Mouse (Mus musculus) ES-E14 (cell line): ENCODE results near the gene Tiam1. TPM values are rescaled to one million over a fixed set of nuclear protein-coding genes. Genes with fewer than 3 reads are reported as not detected.

Source experiments
- DNase-seq: peaks from one replicate; pipeline ENCODE4 v3.0.0-alpha.2; 2013; ENCODE audit warnings: low read depth, low spot score
- H3K27ac ChIP-seq: 2 replicates; pipeline ENCODE4 v1.5.1; 2012; ENCODE audit warnings: low read depth, mild to moderate bottlenecking, low read length, moderate library complexity, mixed read lengths; ENCODE audit not compliant: poor library complexity, insufficient read depth, severe bottlenecking
- H3K36me3 ChIP-seq: 2 replicates; pipeline ENCODE4 v1.6.1; 2012; ENCODE audit warnings: mild to moderate bottlenecking, low read length, moderate library complexity, mixed read lengths; ENCODE audit not compliant: control insufficient read depth, poor library complexity, insufficient read depth, severe bottlenecking
- H3K4me1 ChIP-seq, 2 experiments: fragments of 150-350 bp in 1 of 2; sonication (generic) in 1 of 2; 2 replicates each; pipeline ENCODE4 v1.6.1; 2012; ENCODE audit warnings: low read length in 2 of 2, mild to moderate bottlenecking in 1 of 2, mixed read lengths in 1 of 2; ENCODE audit not compliant: control insufficient read depth in 2 of 2, insufficient read depth in 2 of 2, poor library complexity in 1 of 2
- H3K4me3 ChIP-seq, 2 experiments: fragments of 150-350 bp in 1 of 2; sonication (generic) in 1 of 2; 2 replicates each; pipeline ENCODE4 v1.5.1; 2012; ENCODE audit warnings: low read length in 2 of 2, low read depth in 1 of 2, mild to moderate bottlenecking in 1 of 2, mixed read lengths in 1 of 2; ENCODE audit not compliant: insufficient read depth in 1 of 2, poor library complexity in 1 of 2, severe bottlenecking in 1 of 2
- H3K9ac ChIP-seq: 2 replicates; pipeline ENCODE4 v1.6.1; 2012; ENCODE audit warnings: low read depth, mild to moderate bottlenecking, low read length, mixed read lengths; ENCODE audit not compliant: poor library complexity, insufficient read depth, severe bottlenecking
- H3K9me3 ChIP-seq: fragments of 150-350 bp; sonication (generic); 2 replicates; pipeline ENCODE4 v1.6.1; 2012; ENCODE audit warnings: low read depth, mild to moderate bottlenecking, low read length; ENCODE audit not compliant: control insufficient read depth, insufficient read depth
- CHD2 ChIP-seq: IDR thresholded peaks from 2 replicates; pipeline ENCODE4 v1.6.1; 2014; ENCODE audit warnings: mild to moderate bottlenecking, low read depth, low read length, inconsistent platforms
- HCFC1 ChIP-seq: IDR thresholded peaks from 2 replicates; pipeline ENCODE4 v1.6.1; 2012; ENCODE audit warnings: low read length, inconsistent platforms, borderline replicate concordance; ENCODE audit not compliant: insufficient read depth
- MAFK ChIP-seq: IDR thresholded peaks from 2 replicates; pipeline ENCODE4 v1.6.1; 2014; ENCODE audit warnings: mild to moderate bottlenecking, low read depth, low read length, inconsistent platforms; ENCODE audit not compliant: insufficient read depth
- ZC3H11A ChIP-seq: IDR thresholded peaks from 2 replicates; pipeline ENCODE4 v1.6.1; 2012; ENCODE audit warnings: low read depth, mild to moderate bottlenecking, inconsistent platforms, low read length, borderline replicate concordance
- ZNF384 ChIP-seq: IDR thresholded peaks from 2 replicates; pipeline ENCODE4 v1.6.1; 2012; ENCODE audit warnings: low read depth, low read length, inconsistent platforms
- in situ Hi-C, 2 experiments: fragments of 600-800 bp; cut with MboI; formaldehyde crosslinking; loops; one replicate each; pipeline ENCODE4 v1.15.1; 2025; ENCODE audit warnings: low sequenced_read_pairs in 2 of 2, inconsistent platforms in 1 of 2; ENCODE audit not compliant: unreplicated experiment in 2 of 2
- total RNA-seq: library from RNA; depleted of rRNA; stranded (reverse); fragments of 300-350 nt; gene quantifications from 2 replicates; pipeline ENCODE4 v1.2.3, GENCODE M21; 2012

The Tiam1 gene
- total RNA-seq, 1 experiment, result 15.7 TPM

DNA sequence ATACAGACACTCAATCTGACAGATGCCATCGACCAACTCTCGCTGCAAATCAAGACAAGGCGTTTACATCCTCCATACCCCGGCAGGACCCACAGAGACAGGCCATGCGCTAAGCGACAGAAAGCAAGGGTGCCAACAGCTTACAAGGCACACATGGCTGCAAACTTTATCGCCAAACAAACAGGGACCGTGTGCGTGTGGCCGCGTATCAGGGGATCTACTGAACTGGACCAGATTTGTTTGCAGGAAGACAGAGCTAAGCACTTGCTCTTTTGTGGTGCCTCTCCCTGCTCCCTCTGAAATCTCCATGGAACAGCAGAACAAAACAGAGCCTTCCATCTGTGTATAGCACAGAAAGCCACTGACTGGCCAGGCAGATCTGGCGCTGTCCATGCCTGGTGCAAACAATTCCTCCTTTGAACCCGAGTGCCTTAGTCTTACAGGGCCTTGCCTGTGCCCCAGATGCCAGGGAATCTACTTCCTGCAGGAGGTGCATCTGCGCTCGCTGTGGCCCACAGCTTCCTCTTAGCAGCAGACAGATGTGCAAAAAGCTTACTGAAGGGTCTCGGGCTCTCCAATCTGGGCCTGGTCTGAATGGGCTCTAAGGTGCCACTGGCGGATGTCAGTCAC is 316.0 kb downstream of the Tiam1 start:
- Histone ChIP-seq H3K4me3 (no peak overlapping the region), H3K9ac (no peak overlapping the region), H3K9me3 (no peaks in the 10 kb centered on the region), H3K27ac (no peak overlapping the region), H3K36me3 (peaks cover 2% of the 10 kb centered on the region; the same call in 1 of the 2 replicates), H3K4me1 (no peaks in the 10 kb centered on the region)
- no peak for DNase-seq
- TF ChIP-seq ZNF384 (no peak), MAFK (no peak), ZC3H11A (no peak), HCFC1 (no peak), CHD2 (no peak)
- in situ Hi-C loops, result no loop called here

DNA sequence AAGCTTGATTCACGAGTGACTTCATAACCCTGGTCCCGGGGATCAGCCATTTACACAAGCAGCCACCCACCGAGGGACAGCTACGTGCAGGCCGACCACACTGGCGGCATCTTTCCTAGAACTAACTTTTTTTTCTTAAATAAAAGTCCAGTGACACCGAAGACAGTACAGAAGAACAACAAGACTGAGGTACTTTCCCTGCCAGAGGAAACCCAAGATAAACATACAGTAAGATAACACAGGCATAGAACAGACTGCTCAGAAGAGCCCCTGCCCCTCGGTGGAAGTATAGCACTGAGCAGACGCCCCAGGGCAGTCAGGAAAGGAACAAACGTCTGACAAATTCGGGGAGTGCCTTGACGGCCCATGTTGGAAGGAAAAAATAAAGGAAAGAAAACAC is 317.7 kb downstream of the Tiam1 start:
- H3K4me3 ChIP-seq, result no peak overlapping the region
- no peaks in the 10 kb centered on the region for H3K9me3 ChIP-seq
- in situ Hi-C loops, result no loop called here
- H3K27ac ChIP-seq, result no peak overlapping the region
- H3K36me3 ChIP-seq, result peaks cover 4% of the 10 kb centered on the region; the same call in 1 of the 2 replicates
- no peak for DNase-seq
- no peak overlapping the region for H3K9ac ChIP-seq
- no peaks in the 10 kb centered on the region for H3K4me1 ChIP-seq
- TF ChIP-seq CHD2, result no peak
- no peak for TF ChIP-seq ZNF384
- no peak for TF ChIP-seq MAFK
- TF ChIP-seq ZC3H11A, result no peak
- TF ChIP-seq HCFC1, result no peak

DNA sequence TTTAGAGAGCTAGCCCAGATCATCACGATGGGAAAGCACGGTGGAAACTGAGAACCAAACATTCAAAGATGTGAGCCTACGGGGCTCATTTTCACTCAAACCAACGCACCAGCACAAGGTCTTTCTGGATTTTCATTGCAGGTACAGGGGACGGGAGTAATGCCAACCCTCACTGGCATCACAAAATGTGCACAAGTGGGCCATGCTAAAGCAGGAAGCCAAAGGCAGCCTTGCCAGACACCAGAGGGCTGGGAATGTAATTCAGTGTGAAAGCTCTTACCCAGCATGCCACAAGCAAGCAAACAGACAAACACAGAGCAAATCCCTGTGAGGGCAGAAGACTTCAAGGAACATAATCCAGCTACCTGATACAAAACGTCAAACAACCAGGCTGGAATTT is 320.7 kb downstream of the Tiam1 start:
- Histone ChIP-seq H3K4me3 (no peak overlapping the region), H3K27ac (no peak overlapping the region), H3K36me3 (peaks cover 4% of the 10 kb centered on the region; the same call in 1 of the 2 replicates), H3K9me3 (no peaks in the 10 kb centered on the region), H3K4me1 (peaks cover 2% of the 10 kb centered on the region in 2 experiments; a peak in 1 of 4 replicates), H3K9ac (no peak overlapping the region)
- in situ Hi-C loops, result no loop called here
- TF ChIP-seq CHD2, result no peak
- no peak for TF ChIP-seq ZC3H11A
- no peak for TF ChIP-seq ZNF384
- TF ChIP-seq HCFC1, result no peak
- no peak for TF ChIP-seq MAFK
- no peak for DNase-seq

DNA sequence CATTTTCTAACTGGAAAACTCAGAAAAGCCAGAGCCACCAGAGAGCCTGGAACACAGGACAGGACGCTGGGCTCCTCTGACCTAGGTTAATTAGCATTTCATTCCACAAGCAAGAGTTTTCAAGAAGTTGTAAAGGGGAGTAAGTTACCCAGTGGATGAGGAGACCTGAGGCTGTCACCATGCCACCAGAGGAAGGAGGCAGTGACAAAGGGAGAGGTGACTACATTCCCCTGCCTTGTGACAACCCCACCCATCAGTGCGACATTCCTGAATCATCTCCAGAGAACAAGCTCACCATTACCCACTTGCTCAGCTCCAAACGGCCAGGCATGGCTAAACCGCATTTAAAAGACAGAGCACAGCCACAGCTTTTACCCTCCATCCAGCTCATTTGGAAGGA is 324.9 kb downstream of the Tiam1 start:
- no peaks in the 10 kb centered on the region for H3K9me3 ChIP-seq
- H3K27ac ChIP-seq, result no peak overlapping the region
- H3K9ac ChIP-seq, result no peak overlapping the region
- peaks cover 2 to 5% of the 10 kb centered on the region in 2 experiments; a peak in 2 of 4 replicates for H3K4me1 ChIP-seq
- TF ChIP-seq MAFK (no peak), ZNF384 (no peak), CHD2 (no peak), HCFC1 (no peak), ZC3H11A (no peak)
- DNase-seq, result no peak
- in situ Hi-C loops, result no loop called here
- H3K36me3 ChIP-seq, result peaks cover 2% of the 10 kb centered on the region; the same call in 1 of the 2 replicates
- H3K4me3 ChIP-seq, result no peak overlapping the region
